Mouse (Mus musculus) embryonic facial prominence, embryonic 10.5 days (tissue): Measurements from ENCODE around the gene Tbcel. TPM values are rescaled to one million over a fixed set of nuclear protein-coding genes. Genes with fewer than 3 reads are reported as not detected.
A peak's percentile ranks its signal among the peaks of the same experiment; 100 is the strongest.

Experiments used
- DNase-seq: peaks from one replicate; pipeline ENCODE4 v3.0.0-alpha.2; 2017; ENCODE audit warnings: low spot score
- H3K27ac ChIP-seq: fragments of 300-500 bp; sonication (generic); replicated peaks from 2 replicates; pipeline ENCODE4 v1.5.1; 2016; ENCODE audit warnings: mild to moderate bottlenecking
- H3K27me3 ChIP-seq: fragments of 300-500 bp; sonication (generic); replicated peaks from 2 replicates; pipeline ENCODE4 v1.6.1; 2016; ENCODE audit warnings: low read depth, mild to moderate bottlenecking; ENCODE audit not compliant: poor library complexity, severe bottlenecking
- H3K36me3 ChIP-seq: fragments of 300-500 bp; sonication (generic); replicated peaks from 2 replicates; pipeline ENCODE4 v1.6.1; 2016; ENCODE audit warnings: mild to moderate bottlenecking, moderate library complexity
- H3K4me1 ChIP-seq: fragments of 300-500 bp; sonication (generic); 2 replicates; pipeline ENCODE4 v1.6.1; 2016
- H3K4me3 ChIP-seq: fragments of 300-500 bp; sonication (generic); 2 replicates; pipeline ENCODE4 v1.5.1; 2016; ENCODE audit warnings: mild to moderate bottlenecking, moderate library complexity
- H3K9me3 ChIP-seq: fragments of 300-500 bp; sonication (generic); 2 replicates; pipeline ENCODE4 v1.6.1; 2016; ENCODE audit warnings: mild to moderate bottlenecking
- WGBS: fragments of 180-500 bp; shearing (Covaris S2); methylation state at CpG from one replicate; pipeline ENCODE4 v1.1.7; 2016; 5-methylcytosine and 5-hydroxymethylcytosine counted together
- polyA plus RNA-seq: library from polyadenylated mRNA; unstranded; fragments of >200 nt; fragmentation: Nextera tagmentation; extraction: Ambion mirVana; gene quantifications from 2 replicates; pipeline ENCODE4 v1.2.1, GENCODE M21; 2016

The Tbcel gene
- 3.0 and 3.5 TPM in 2 replicates for polyA plus RNA-seq

DNA sequence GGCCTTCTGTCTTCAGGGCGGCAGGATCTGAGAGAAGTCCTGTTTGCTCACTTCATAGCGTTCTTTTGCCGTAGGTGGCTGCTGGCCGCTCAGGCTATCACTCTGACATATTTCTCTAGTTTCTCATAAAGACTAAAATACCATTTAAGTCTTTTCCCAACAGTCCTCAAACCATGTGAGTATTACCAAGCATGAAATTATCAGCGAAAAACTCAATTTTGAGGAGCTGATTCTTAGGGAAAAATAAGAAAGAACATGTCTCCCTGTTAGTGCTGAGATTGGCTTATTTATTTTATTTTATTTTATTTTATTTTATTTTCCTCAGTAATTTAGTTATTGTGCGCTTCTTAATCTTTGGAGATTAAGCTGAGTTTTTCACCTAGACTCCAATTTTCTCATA, at the start of gene Tbcel:
Gene Tbcel (minus strand): TSS at position 101 of the 400 bp plus-strand sequence.
- peaks cover 6% of the 10 kb centered on the region; the same call in 1 of the 2 replicates for H3K4me1 ChIP-seq
- 85% methylated on average over 6 of the region's 6 CpGs for WGBS
- H3K4me3 ChIP-seq: no peak within 1 kb of the TSS
- H3K27me3 ChIP-seq: 0 out of 2 replicates have a peak, but pooled peaks cover 3% of the 10 kb centered on the region
- H3K9me3 ChIP-seq: no peaks in the 10 kb centered on the region
- no peak for DNase-seq
- no peak within 1 kb of the TSS for H3K27ac ChIP-seq
- H3K36me3 ChIP-seq: no peaks in the 10 kb centered on the region

DNA sequence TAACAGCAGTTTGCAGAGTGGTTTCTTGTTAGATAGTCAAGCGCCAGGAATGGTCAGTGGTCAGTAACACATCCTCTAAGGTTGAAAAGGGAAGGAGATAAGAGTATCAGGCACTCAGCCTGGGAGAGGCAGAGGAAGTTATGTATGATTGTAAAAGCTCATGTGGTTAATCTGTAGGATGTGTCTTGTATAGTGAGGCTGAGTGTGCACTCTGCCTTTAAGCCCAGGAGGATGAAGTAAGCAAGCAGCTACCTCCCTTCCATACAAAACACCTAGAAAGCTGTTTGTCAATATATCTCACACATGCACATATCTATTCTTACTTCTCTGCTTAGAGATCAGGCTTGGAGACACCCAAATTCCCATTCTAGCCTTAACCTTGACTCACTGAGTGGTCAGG, 47.6 kb upstream of the Tbcel start:
- H3K36me3 ChIP-seq: no peaks in the 10 kb centered on the region
- no peak overlapping the region for H3K4me3 ChIP-seq
- peaks cover 11% of the 10 kb centered on the region; the same call in 1 of the 2 replicates for H3K27me3 ChIP-seq
- H3K9me3 ChIP-seq: peaks cover 3% of the 10 kb centered on the region; the same call in 1 of the 2 replicates
- H3K4me1 ChIP-seq: no peaks in the 10 kb centered on the region
- no peak for DNase-seq
- 89% methylated on average over 1 of the region's 1 CpGs for WGBS
- no peak overlapping the region for H3K27ac ChIP-seq

DNA sequence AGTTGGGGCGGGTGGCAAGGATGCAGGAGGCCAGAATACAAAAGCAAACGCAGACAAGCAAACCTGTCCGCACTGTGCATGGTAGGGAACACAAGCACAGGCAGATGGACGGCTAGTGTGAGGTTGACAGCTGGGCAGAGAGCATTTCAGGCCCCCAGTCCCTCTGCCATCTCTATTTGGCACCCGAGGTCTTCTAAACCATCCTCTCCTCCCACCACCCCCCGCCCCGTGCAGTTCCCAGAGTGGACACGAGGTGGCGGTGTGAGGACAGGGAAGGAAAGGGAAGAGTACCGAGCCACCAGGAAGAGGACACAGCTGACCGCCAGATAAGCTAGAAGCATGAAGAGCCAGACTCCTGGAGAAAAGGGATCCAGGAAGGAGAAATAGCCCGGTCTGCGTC, 42.5 kb upstream of the Tbcel start:
- Histone ChIP-seq H3K27ac (no peak overlapping the region), H3K36me3 (no peaks in the 10 kb centered on the region), H3K4me1 (no peaks in the 10 kb centered on the region), H3K4me3 (no peak overlapping the region), H3K27me3 (peaks cover 11% of the 10 kb centered on the region), H3K9me3 (no peaks in the 10 kb centered on the region)
- peak; percentile 88 for DNase-seq
- WGBS: 19% methylated on average over 13 of the region's 13 CpGs

DNA sequence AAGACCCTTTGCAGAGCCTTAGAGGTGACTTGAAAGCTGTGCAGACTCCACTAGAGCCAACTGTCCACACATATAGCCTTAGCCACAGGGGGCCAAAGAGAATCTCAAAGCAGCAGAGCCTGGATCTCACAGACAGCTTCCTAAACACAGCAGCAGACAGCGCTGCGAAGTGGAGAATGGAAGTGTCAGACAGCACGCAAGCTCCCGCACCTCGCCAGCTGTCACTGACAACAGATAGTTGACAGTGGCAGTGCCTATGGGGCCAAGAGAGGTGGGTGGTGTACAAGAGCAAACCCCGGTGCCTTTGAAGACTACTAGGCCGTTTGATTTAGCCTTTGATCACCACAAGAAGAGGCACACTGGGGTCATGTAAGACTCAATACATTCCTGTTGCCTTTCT, 41.4 kb upstream of the Tbcel start:
- Histone ChIP-seq H3K27ac (no peak overlapping the region), H3K9me3 (no peaks in the 10 kb centered on the region), H3K27me3 (peaks cover 11% of the 10 kb centered on the region), H3K4me3 (no peak overlapping the region), H3K4me1 (no peaks in the 10 kb centered on the region), H3K36me3 (no peaks in the 10 kb centered on the region)
- WGBS: 78% methylated on average over 7 of the region's 7 CpGs
- no peak for DNase-seq

DNA sequence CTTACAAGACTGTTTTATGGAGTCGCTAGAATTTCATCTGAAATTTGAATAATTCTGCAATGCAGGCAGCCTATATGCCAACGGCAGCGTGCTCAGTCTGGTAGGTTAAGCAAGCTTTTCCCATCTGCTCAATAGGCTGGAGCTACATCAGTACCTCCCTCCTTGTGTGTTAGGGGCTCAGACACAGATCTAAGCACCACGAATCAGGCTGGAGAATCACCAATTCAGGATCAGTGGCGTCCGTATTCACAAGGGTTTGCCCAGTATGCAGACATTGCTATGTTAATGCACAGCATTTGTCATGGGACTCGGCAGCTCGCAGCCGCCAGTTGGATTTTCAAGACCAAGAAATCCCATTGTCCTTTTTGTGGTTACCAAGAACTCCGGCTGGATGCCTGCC, 36.9 kb upstream of the Tbcel start:
- DNase-seq: no peak
- no peaks in the 10 kb centered on the region for H3K9me3 ChIP-seq
- no peaks in the 10 kb centered on the region for H3K4me1 ChIP-seq
- H3K27me3 ChIP-seq: no peaks in the 10 kb centered on the region; the same call in 1 of the 2 replicates
- no peaks in the 10 kb centered on the region for H3K36me3 ChIP-seq
- WGBS: 82% methylated on average over 10 of the region's 10 CpGs
- H3K4me3 ChIP-seq: no peak overlapping the region
- no peak overlapping the region for H3K27ac ChIP-seq

DNA sequence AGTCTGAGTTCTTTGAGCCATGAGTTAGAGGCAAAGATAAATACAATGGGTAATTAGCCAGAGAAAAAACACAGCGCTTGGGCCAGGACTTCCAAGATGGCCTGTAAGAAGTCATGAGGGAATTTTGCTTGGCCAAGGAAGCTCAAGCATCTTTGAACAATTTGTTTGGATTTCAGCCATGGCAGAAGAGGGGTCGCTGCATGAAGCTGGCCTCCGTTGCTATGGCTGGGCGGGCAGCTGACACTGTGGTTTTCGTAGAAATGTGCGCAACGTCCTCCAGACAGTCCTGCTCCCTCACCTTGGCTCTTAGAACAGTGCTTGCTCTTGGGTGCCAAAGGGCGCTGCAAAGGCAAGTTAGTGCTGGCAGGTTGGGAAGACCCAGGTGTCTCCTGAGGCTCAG, 25.9 kb upstream of the Tbcel start:
- no peak overlapping the region for H3K27ac ChIP-seq
- no peak overlapping the region for H3K4me3 ChIP-seq
- H3K27me3 ChIP-seq: no peaks in the 10 kb centered on the region
- 82% methylated on average over 8 of the region's 8 CpGs for WGBS
- no peak for DNase-seq
- peaks cover 30% of the 10 kb centered on the region for H3K4me1 ChIP-seq
- no peaks in the 10 kb centered on the region for H3K9me3 ChIP-seq
- H3K36me3 ChIP-seq: no peaks in the 10 kb centered on the region

DNA sequence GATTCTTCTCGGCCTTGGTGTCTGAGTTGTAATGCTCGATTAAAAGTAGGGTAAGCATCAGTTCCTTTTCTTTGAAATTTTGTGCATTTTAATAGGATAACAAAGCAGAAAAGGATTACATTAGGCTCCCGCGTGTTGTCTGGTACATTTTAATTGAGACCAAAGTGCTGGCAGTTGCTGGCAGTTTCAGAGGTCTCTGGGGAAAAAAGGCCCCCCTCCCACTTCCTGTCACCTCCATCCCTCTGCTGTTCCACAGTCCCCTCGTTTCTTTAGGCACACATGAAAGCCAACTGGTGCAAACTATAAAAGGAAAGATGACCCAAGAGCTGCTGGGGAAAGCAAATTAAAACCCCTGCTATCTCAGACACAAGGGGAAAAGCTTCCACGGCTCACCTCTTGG, 25.4 kb upstream of the Tbcel start:
- Histone ChIP-seq H3K27ac (no peak overlapping the region), H3K4me3 (no peak overlapping the region)

DNA sequence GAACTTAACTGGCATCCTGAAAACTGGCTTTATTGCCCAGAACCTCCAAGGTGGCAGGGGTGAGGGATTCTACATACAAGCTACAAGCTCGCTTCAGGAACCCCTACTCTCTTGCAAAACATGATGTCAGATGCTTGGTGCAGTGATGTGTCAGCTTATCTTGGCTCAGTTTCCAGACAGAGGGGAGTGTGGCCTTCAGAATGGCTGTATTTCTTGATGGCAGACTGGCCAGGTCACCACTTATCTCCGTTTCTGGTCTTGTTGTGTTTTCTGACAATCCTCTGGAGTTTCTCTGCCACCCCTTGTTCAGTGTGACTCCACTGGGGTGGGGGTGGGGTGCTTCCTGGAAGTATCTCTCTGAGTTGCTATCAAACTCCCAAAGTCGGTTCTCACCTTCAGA, 24.3 kb upstream of the Tbcel start:
- H3K27ac ChIP-seq: no peak overlapping the region
- 43% methylated on average over 3 of the region's 3 CpGs for WGBS

More for the DNA sequence above, 25.4 kb upstream of the Tbcel start:
- H3K9me3 ChIP-seq: no peaks in the 10 kb centered on the region
- peaks cover 30% of the 10 kb centered on the region for H3K4me1 ChIP-seq
- no peaks in the 10 kb centered on the region for H3K36me3 ChIP-seq
- 21% methylated on average over 6 of the region's 6 CpGs for WGBS
- DNase-seq: peak; percentile 10
- no peaks in the 10 kb centered on the region for H3K27me3 ChIP-seq

DNA sequence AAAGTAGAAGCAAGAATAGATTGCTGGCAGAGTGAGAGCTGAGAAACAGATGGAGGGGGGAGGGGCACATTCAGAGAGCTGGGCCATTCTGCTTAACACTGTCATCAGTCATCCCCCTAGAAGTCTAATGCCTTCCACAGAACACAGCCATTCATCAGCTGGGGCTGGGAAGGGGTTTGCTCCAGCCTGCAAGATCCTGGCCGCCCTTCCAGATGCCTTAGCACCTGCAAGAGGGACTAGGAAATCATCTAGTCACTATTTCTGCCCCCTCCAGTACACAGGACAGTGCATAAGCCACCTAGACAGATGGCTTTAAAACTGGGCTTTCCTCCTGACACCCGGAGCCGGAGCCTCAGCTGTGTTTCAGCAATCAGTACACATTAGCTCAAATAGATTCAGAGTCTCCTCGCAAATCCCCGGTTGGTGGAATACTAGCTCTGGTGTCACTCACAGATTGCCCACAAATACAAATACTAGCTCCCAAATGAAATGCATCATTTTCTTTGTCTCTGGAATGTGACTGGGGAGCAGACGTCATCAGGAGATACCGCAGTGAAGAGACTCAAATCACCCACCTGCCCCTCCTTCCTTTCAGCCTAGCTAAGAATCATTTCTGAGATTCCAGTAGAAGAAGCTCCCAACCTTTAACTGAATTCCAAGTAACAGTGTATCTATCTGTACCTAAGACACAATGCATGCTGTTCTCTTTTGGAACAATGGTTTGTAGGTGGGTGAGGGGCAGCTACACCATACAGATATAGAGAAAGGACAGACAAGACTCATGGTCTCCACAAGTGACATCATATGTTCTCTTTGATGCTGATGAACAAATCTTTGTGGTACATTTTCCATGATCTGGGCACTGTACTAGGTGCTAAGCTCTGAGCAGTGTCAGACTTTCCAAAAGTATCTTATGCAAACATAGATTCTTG, 22.9 kb upstream of the Tbcel start:
- Histone ChIP-seq H3K4me1 (peaks cover 30% of the 10 kb centered on the region), H3K27me3 (no peaks in the 10 kb centered on the region), H3K4me3 (no peak overlapping the region), H3K27ac (no peak overlapping the region), H3K9me3 (no peaks in the 10 kb centered on the region), H3K36me3 (no peaks in the 10 kb centered on the region)
- DNase-seq: no peak
- WGBS: 76% methylated on average over 7 of the region's 7 CpGs

More for the DNA sequence above, 24.3 kb upstream of the Tbcel start:
- no peaks in the 10 kb centered on the region for H3K36me3 ChIP-seq
- no peak overlapping the region for H3K4me3 ChIP-seq
- H3K4me1 ChIP-seq: peaks cover 30% of the 10 kb centered on the region
- no peak for DNase-seq
- no peaks in the 10 kb centered on the region for H3K27me3 ChIP-seq
- H3K9me3 ChIP-seq: no peaks in the 10 kb centered on the region

DNA sequence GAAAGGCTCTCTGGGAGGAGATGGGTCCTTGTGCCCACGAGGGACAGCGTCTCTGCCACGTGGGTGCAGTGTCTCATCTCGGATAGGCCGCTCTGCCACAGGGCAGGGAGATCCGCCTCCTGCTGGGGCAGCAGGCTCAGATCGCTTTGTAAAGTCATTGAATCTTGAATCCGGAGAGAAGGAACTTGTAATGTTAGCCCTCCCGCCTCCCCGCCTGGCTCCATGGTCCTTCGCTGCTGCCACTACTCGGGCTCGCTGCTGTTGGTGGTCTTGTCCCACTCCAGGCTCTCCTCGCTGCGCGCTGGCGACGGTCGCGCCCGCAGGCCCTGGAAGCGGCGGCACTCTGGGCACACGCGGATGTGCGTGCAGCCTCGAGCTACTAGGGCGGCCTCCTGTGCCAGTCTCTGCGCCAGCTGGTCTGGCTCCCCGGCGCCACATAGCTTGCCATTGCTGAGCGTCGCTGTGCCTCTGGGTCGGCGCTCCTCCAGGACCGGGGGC, 13.0 kb upstream of the Tbcel start:
- peak; percentile 65 for DNase-seq
- peak overlapping the region; percentile 70; the same call in 1 of the 2 replicates for H3K27ac ChIP-seq

DNA sequence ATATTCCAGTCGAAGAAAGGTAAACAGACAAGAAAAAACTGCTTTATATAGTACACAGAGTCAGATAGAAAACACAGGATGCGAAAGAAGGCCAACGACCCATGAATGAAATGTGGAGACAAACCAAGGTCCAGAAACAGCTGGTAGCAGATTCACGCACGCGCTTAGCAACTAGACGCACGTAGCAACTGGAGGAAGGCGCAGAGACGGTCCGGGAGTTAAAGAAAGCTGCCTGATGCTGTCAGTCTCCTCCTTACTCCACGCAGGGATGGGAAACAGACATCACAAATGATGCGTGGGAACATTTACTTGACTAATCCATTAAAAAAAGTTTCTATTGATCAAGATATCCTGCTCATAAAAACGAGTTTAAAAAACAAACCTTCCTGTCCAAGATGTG, 10.6 kb upstream of the Tbcel start:
- Histone ChIP-seq H3K4me3 (no peak overlapping the region), H3K9me3 (no peaks in the 10 kb centered on the region), H3K27me3 (peaks cover 47% of the 10 kb centered on the region), H3K36me3 (no peaks in the 10 kb centered on the region), H3K4me1 (peaks cover 10% of the 10 kb centered on the region), H3K27ac (no peak overlapping the region)
- DNase-seq: no peak
- WGBS: 79% methylated on average over 14 of the region's 14 CpGs

More for the DNA sequence above, 13.0 kb upstream of the Tbcel start:
- H3K4me1 ChIP-seq: peaks cover 10% of the 10 kb centered on the region
- peaks cover 48% of the 10 kb centered on the region for H3K27me3 ChIP-seq
- WGBS: 2% methylated on average over 36 of the region's 36 CpGs
- peak overlapping the region; percentile 60 for H3K4me3 ChIP-seq
- no peaks in the 10 kb centered on the region for H3K9me3 ChIP-seq
- H3K36me3 ChIP-seq: no peaks in the 10 kb centered on the region

DNA sequence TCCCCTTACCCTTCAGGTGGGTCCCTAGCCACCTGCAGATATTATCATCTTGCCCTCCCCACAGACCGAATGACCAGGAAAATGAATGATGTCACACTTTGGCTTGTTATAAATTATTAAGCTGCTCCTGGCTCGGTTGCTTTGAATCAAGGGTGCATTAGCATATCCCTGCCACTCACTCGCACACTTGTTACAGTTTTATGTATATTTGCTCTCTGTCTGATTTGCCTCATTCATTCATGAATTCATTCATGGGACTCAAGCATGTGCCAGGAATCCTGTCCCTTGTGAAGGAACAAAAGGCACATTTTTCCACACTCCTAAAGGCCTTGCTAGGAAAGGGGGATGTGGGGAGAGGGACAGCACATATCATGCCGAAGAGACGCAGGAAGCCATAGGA, 5.5 kb upstream of the Tbcel start:
- Histone ChIP-seq H3K36me3 (no peaks in the 10 kb centered on the region), H3K27ac (no peak overlapping the region), H3K4me3 (no peak overlapping the region), H3K4me1 (no peaks in the 10 kb centered on the region), H3K9me3 (no peaks in the 10 kb centered on the region), H3K27me3 (0 out of 2 replicates have a peak, but pooled peaks cover 3% of the 10 kb centered on the region)
- DNase-seq: no peak
- WGBS: 85% methylated on average over 5 of the region's 5 CpGs

DNA sequence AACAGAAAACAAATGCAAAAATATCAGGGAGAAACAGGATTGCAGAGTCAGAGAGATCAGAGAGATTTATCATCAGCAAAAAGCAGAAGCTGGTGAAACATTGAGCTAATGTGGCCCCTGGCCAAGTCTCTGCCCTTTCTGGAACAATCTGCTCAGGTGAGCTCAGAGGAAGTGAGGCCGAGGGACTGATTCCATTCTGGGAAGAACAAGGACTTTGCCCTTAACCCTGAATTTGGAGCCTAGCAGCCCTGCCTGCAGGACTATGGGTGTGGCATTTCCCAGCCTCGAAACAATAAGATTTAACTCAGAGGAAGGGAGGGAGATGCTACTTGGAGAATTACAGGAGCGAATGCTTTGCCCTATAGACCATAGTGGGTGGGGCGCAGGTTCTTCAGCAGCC, 4.7 kb upstream of the Tbcel start:
- 69% methylated on average over 4 of the region's 4 CpGs for WGBS

More for the DNA sequence above, 4.7 kb upstream of the Tbcel start:
- no peaks in the 10 kb centered on the region for H3K36me3 ChIP-seq
- DNase-seq: no peak
- no peaks in the 10 kb centered on the region for H3K4me1 ChIP-seq
- no peak overlapping the region for H3K4me3 ChIP-seq
- H3K9me3 ChIP-seq: no peaks in the 10 kb centered on the region
- H3K27me3 ChIP-seq: 0 out of 2 replicates have a peak, but pooled peaks cover 3% of the 10 kb centered on the region
- no peak overlapping the region for H3K27ac ChIP-seq
